Mouse (Mus musculus): ENCODE measurements around the gene Crb1.

- TF ChIP-seq CTCF (IDR thresholded peaks at IDR 0.05; ENCODE audit: low read depth, low read length): no peak
- TF ChIP-seq POLR2A (IDR thresholded peaks at IDR 0.05; ENCODE audit: borderline replicate concordance, low read depth, low read length): no peak
Observed at GRCm38 (mm10) chr1:139153493-139153892, 223.4 kb downstream of the Crb1 start.

All from bone marrow macrophage, adult 2 months (primary cell).